Mouse (Mus musculus): ENCODE data around the gene Itsn1. TPM values are rescaled to one million over a fixed set of nuclear protein-coding genes. Genes with fewer than 3 reads are reported as not detected.

Gene Itsn1
- total RNA-seq, 4 experiments from 2014 or later: 50.2 to 64.1 (median 53.3) TPM

DNA sequence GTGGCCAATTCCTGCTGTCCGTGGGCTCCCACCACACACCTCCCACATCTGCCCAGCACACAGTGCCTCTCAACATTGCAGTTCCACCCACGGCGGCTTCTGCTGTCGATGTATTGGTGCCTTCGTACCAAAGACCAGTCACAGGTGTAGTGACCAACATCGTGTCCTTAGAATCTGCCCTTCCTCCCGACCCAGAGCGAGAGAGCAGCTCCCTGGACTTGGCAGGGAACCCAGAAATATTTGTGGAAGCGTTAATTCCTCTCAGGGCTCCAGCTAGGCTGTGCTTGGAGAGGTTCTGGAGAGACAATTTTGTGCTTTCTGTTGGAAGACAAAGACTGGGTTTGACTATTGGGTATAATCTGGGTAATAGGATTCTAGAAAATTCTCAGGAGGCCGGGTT is 217.2 kb downstream of the Itsn1 start:
- no peak for DNase-seq (ENCODE audit: low spot score)

DNA sequence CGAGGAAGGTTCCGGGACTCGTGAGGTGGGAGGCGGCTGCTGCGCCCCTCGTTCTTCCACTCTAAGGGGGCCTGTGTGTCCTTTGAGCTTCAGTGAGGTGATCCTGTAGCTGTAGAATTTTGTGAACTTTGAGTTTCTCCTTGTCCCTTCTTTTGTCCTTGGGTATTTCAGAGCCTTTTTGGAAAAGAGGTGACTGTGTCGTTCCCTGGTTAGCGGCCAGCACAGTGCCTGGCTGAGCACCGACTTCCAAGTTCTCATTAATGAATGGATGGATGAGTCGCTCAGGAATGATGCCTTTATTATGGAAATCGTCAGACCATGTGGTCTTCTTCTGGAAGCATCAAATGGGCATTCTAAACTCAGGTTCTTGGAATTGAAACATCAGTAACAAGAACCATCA is 218.0 kb downstream of the Itsn1 start:
- DNase-seq (ENCODE audit: low spot score): no peak

DNA sequence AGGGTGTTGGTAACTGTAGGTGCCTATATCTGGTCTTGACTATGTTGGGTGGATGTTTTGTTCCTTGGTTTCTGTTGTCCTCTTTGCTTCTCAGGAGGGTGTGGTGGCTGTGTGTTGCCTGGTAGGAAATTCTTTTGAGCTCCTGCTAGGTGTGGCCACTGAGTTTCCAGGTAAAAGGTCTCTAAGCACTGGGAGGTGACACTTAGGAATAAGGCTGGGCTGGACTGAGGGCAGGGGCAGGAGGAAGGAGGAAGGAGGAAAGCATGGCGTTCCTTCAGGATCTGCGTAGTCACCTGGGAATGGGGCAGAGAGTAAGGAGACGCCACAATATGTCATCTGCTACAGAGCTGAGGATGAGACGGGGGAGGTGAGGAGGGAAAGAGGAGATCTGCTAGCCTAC is 224.9 kb downstream of the Itsn1 start:
- DNase-seq (ENCODE audit: low spot score): no peak

- no peak for DNase-seq (ENCODE audit: low spot score)
Measured at GRCm38 (mm10) chr16:91954766-91955165, 225.7 kb downstream of the Itsn1 start.

DNA sequence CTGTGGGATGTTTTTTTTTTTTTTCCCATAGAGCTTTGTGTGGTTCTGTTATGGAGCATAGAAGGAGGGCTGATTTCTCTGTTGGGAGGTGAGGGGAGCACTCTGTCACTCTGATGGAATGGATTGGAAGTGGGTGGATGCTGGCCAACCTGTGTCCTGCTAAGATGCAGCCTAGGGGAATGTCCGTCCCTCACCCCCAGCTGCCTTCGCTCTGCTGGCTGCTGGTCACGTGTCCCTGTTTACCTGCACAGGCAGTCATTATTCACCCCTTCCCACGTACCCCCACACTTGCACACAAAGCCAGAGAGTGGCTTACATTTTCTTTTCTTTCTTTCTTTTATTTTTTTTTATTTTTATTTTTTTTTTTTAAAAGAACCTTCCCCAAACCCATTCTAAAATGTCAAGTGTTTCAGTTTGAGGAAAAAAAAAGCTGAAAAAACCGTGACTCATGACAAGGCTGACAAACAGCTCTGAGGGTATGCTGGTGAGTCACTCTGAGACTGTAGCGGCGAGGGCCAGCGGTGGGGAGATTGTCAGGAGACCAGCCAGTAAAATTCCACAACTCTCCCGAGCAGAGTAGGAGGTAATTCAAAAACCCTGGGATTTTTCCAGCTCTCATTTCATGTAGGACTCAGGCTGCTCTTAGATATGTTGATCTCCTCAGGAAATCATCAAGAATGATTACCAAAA is 233.3 kb downstream of the Itsn1 start:
- peak; percentile 13 for DNase-seq (ENCODE audit: low spot score)

DNA sequence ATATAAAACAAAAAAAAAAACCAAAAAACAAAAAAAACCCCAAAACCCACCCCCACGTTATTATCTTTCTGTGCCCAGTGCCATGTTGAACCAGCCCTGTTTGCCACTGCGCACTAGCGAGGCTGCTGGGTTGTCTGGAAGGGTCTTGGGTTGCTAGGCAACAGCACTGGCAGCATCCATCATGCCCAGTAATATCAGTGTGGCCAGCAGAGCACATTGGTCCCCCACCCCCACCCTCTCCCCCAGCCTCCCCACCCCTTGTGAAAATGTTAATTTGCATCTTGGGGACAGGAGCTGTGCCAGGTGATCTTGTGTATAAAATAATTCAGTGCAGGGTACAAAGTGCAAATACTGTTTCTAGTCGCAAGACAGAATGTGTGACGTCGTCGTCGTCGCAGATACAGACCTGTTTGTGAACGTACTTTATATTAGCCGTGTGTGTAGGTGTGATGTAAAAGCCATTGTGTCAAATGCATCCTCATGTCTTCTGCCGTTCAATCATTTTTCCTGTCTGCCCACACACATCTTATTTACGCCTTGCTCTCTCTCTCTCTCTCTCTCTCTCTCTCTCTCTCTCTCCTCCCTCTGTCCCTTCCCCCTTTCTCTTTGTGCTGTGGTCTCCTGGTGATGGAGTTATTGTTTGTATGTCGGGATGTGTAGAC is 233.9 kb downstream of the Itsn1 start:
- DNase-seq (ENCODE audit: low spot score): no peak

DNA sequence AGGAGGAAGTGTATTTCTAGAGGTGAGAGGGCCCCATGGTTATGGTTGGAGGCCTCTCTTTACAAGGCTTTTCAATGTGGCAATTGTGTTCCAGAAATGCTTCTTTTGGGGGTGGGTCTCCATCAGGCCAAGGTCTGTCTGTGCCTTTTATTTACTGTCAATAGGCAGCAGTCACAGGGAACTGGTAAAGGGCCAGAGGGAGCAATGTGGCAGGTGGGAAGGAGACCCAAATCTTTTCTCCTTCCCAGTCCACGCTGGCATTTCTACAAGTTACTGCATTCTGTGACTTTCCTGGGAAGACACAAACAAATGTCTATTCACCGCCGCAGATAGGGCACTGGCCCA is 234.4 kb downstream of the Itsn1 start:
- no peak for DNase-seq (ENCODE audit: low spot score)

DNA sequence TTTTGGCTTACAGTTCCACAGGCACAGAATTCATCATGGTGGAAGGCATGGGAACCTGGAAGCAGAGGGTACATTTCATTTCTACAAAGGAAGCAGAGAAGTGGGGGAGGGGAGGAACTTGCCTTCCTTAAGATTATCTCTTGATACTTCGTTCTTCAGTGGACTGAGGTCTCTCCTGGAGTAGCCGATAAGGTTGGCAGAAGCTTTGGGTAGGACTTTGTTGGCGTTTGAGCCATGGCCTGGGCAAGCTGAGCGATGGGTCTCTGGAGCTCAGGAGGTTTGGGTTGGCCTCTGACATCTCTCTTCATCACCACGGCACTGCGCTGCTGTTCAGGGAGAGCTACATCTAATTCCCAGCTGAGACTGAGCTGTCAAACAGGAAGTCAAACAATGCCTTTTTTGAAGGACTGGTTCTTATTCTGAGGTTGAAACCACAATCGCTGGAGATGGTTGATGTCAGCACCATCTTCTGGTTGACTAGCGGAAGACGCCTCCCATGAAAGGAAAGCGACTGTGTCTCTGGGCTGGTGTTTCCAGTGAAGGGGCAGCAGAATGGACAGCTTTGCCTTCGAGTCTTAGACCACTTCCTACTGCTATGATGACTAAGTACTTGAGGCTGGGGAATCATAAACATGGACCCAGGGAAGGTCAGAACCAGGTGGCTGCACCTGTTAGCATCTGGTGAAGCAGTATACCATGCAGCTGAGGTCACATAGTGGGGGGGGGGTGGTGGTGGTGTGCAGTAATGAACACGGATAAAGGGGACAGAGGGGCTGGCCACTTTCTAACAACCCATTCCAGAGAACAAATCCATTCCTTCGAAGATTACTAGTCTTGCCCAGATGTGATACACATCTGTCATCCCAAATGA is 235.5 kb downstream of the Itsn1 start:
- no peak for DNase-seq (ENCODE audit: low spot score)

DNA sequence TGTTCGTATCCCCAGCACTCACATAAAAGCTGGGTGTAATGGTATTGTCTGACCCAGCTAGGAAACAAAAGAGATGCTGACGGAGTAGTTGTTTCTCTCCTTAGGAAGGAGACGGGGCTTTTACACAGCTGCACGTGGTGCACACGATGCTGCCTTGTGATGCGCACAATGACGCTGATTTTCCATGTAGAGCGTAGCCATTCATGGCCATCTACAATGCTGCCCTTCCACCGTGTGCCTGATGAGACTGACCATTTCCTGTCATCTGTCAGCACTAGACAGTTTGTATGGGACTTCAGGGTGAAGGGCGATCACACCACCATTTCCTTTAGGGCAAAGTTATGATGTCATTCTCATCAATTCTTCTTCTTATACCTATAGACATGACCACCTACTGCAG is 239.6 kb downstream of the Itsn1 start:
- no peak for DNase-seq (ENCODE audit: low spot score)

GRCm38 (mm10) chr16:91969516-91970031 is 240.5 kb downstream of the Itsn1 start:
- DNase-seq (ENCODE audit: low spot score): peak; percentile 48

Small RNAs within 50 kb of the gene (microRNA-seq; reads per million reads assigned to microRNA genes)
- gene Gm27773: not detected

Other genes starting within 250 kb of the Itsn1 start
- gene Ifnar1, start 244.0 kb upstream of the Itsn1 start, total RNA-seq (2022): 10 to 100 TPM; 18.7 to 28.6 (median 22.0) TPM
- 100 to 1,000 TPM; 122 to 145 (median 132) TPM for gene Ifngr2, start 182.2 kb upstream of the Itsn1 start, total RNA-seq (2022)
- 10 to 100 TPM; 49.1 to 56.7 (median 50.9) TPM for gene Tmem50b, start 131.5 kb upstream of the Itsn1 start, total RNA-seq (2022)
- 10 to 100 TPM; 34.1 to 41.5 (median 39.8) TPM for gene Dnajc28, start 110.3 kb upstream of the Itsn1 start, total RNA-seq (2022)
- gene Gart, start 82.3 kb upstream of the Itsn1 start, total RNA-seq (2022): 10 to 100 TPM; 72.7 to 86.8 (median 73.1) TPM
- gene Son, start 81.8 kb upstream of the Itsn1 start, total RNA-seq (2022): 100 to 1,000 TPM; 119 to 148 (median 131) TPM
- 1 to 10 TPM; 2.9 to 6.0 (median 3.5) TPM for gene Donson, start 40.5 kb upstream of the Itsn1 start, total RNA-seq (2022)
- 10 to 100 TPM; 26.0 to 30.4 (median 27.1) TPM for gene Cryzl1, start 306 bp upstream of the Itsn1 start, total RNA-seq (2022)

Measured in heart, adult 8-10 months (tissue).